Mouse (Mus musculus): ENCODE data around the gene Rmi1.
A peak's percentile ranks its signal among the peaks of the same experiment; 100 is the strongest.
"Not testable (repeated sequence)": the region's sequence is repeated elsewhere in the genome, so short reads cannot be mapped to it uniquely, and the experiment has no call there.

Gene Rmi1

GRCm38 (mm10) chr13:58401135-58402002 lies 679 bp upstream of the Rmi1 start:
- DNase-seq (ENCODE audit: low read depth) = peak; percentile 65

- DNase-seq (ENCODE audit: low read depth) = no peak
These were observed 679 bp downstream of the Rmi1 start for GRCm38 (mm10) chr13:58402744-58403110.

GRCm38 (mm10) chr13:58403243-58403642 lies 1.2 kb downstream of the Rmi1 start, which contains the start of gene Hnrnpk:
TSS of gene Hnrnpk (minus strand) at chr13:58403343.
- DNase-seq (ENCODE audit: low read depth) = not testable (repeated sequence)

GRCm38 (mm10) chr13:58411073-58411472 lies 9.0 kb downstream of the Rmi1 start:
- DNase-seq (ENCODE audit: low read depth) = no peak

- no peak for DNase-seq (ENCODE audit: low read depth)
These were observed 13.3 kb downstream of the Rmi1 start for GRCm38 (mm10) chr13:58415374-58415773.

- no peak for DNase-seq (ENCODE audit: low read depth)
These were observed 13.8 kb downstream of the Rmi1 start for GRCm38 (mm10) chr13:58415838-58416237.

GRCm38 (mm10) chr13:58418656-58419055 lies 16.6 kb downstream of the Rmi1 start:
- no peak for DNase-seq (ENCODE audit: low read depth)

- DNase-seq (ENCODE audit: low read depth) = no peak
These were observed 17.2 kb downstream of the Rmi1 start for GRCm38 (mm10) chr13:58419266-58419665.

GRCm38 (mm10) chr13:58421026-58421425 lies 19.0 kb downstream of the Rmi1 start:
- no peak for DNase-seq (ENCODE audit: low read depth)

- DNase-seq (ENCODE audit: low read depth) = no peak
These were observed 20.2 kb downstream of the Rmi1 start for GRCm38 (mm10) chr13:58422242-58422641.

GRCm38 (mm10) chr13:58423061-58423660 lies 21.1 kb downstream of the Rmi1 start:
- no peak for DNase-seq (ENCODE audit: low read depth)

GRCm38 (mm10) chr13:58439716-58440115 lies 37.7 kb downstream of the Rmi1 start:
- no peak for DNase-seq (ENCODE audit: low read depth)

GRCm38 (mm10) chr13:58443326-58443725 lies 41.3 kb downstream of the Rmi1 start:
- DNase-seq (ENCODE audit: low read depth) = no peak

GRCm38 (mm10) chr13:58443787-58444186 lies 41.7 kb downstream of the Rmi1 start:
- peak; percentile 76 for DNase-seq (ENCODE audit: low read depth)

- no peak for DNase-seq (ENCODE audit: low read depth)
These were observed 44.5 kb downstream of the Rmi1 start for GRCm38 (mm10) chr13:58446541-58446940.

GRCm38 (mm10) chr13:58450459-58451182 lies 48.6 kb downstream of the Rmi1 start:
- DNase-seq (ENCODE audit: low read depth) = no peak

- no peak for DNase-seq (ENCODE audit: low read depth)
These were observed 50.2 kb downstream of the Rmi1 start for GRCm38 (mm10) chr13:58452246-58452645.

- no peak for DNase-seq (ENCODE audit: low read depth)
These were observed 50.8 kb downstream of the Rmi1 start for GRCm38 (mm10) chr13:58452651-58453413.

- DNase-seq (ENCODE audit: low read depth) = no peak
These were observed 51.5 kb downstream of the Rmi1 start for GRCm38 (mm10) chr13:58453541-58453940.

- no peak for DNase-seq (ENCODE audit: low read depth)
These were observed 54.5 kb downstream of the Rmi1 start for GRCm38 (mm10) chr13:58456547-58456946.

GRCm38 (mm10) chr13:58458811-58459210 lies 56.8 kb downstream of the Rmi1 start:
- peak; percentile 82 for DNase-seq (ENCODE audit: low read depth)
